Mouse (Mus musculus) large intestine, adult 2 months (tissue): ENCODE measurements around the gene Aldh1a3. TPM values are rescaled to one million over a fixed set of nuclear protein-coding genes. Genes with fewer than 3 reads are reported as not detected.

ENCODE experiments used
- DNase-seq: peaks from one replicate; pipeline ENCODE4 v3.0.0-alpha.2; 2012; ENCODE audit warnings: low read depth, low spot score
- WGBS: fragments of 180-500 bp; shearing (Covaris S2); methylation state at CpG from one replicate; pipeline ENCODE4 v1.1.7; 2018; 5-methylcytosine and 5-hydroxymethylcytosine counted together
- polyA plus RNA-seq: library from polyadenylated mRNA; depleted of rRNA; stranded (reverse); fragments of >200 nt; gene quantifications from 2 replicates; pipeline ENCODE4 v1.2.3, GENCODE M21; 2012

Gene Aldh1a3
- polyA plus RNA-seq, 1 experiment, result 7.0 TPM

- DNase-seq, result no peak
- WGBS, result 8% methylated on average over 5 of the region's 5 CpGs
Observed at GRCm38 (mm10) chr7:66384213-66384612, 43.1 kb downstream of the Aldh1a3 start.

GRCm38 (mm10) chr7:66376560-66376959, 50.8 kb downstream of the Aldh1a3 start:
- WGBS, result 70% methylated on average over 10 of the region's 10 CpGs
- no peak for DNase-seq

- no peak for DNase-seq
- WGBS, result 71% methylated on average over 4 of the region's 4 CpGs
Observed at GRCm38 (mm10) chr7:66375736-66376135, 51.6 kb downstream of the Aldh1a3 start.

- no peak for DNase-seq
- 84% methylated on average over 3 of the region's 3 CpGs for WGBS
Observed at GRCm38 (mm10) chr7:66373391-66373790, 53.9 kb downstream of the Aldh1a3 start.

GRCm38 (mm10) chr7:66370970-66371369, 56.3 kb downstream of the Aldh1a3 start:
- whole genome bisulfite sequencing, result 72% methylated on average over 6 of the region's 6 CpGs
- DNase-seq, result no peak

GRCm38 (mm10) chr7:66369934-66370445, 57.3 kb downstream of the Aldh1a3 start:
- 74% methylated on average over 5 of the region's 5 CpGs for WGBS
- DNase-seq, result no peak

GRCm38 (mm10) chr7:66369071-66369933, 58.0 kb downstream of the Aldh1a3 start:
- WGBS, result 67% methylated on average over 5 of the region's 5 CpGs
- DNase-seq, result no peak

- DNase-seq, result no peak
- WGBS, result 62% methylated on average over 2 of the region's 2 CpGs
Observed at GRCm38 (mm10) chr7:66365904-66366303, 61.4 kb downstream of the Aldh1a3 start, which contains the start of gene Gm10974. Gm10974 (plus strand) TSS chr7:66365905.

GRCm38 (mm10) chr7:66365411-66365810, 61.9 kb downstream of the Aldh1a3 start:
- 33% methylated on average over 2 of the region's 2 CpGs for WGBS

GRCm38 (mm10) chr7:66364491-66364890, 62.8 kb downstream of the Aldh1a3 start:
- no peak for DNase-seq
- WGBS, result 96% methylated on average over 11 of the region's 11 CpGs

More at GRCm38 (mm10) chr7:66365411-66365810, 61.9 kb downstream of the Aldh1a3 start:
- no peak for DNase-seq

GRCm38 (mm10) chr7:66359044-66359443, 68.3 kb downstream of the Aldh1a3 start:
- no peak for DNase-seq
- 74% methylated on average over 4 of the region's 4 CpGs for WGBS

- 95% methylated on average over 3 of the region's 3 CpGs for WGBS
- DNase-seq, result no peak
Observed at GRCm38 (mm10) chr7:66358461-66358860, 68.9 kb downstream of the Aldh1a3 start.

GRCm38 (mm10) chr7:66355791-66356522, 71.4 kb downstream of the Aldh1a3 start:
- no peak for DNase-seq
- WGBS, result 73% methylated on average over 8 of the region's 8 CpGs

GRCm38 (mm10) chr7:66354911-66355310, 72.4 kb downstream of the Aldh1a3 start:
- DNase-seq, result no peak
- 87% methylated on average over 3 of the region's 3 CpGs for WGBS

GRCm38 (mm10) chr7:66351074-66351473, 76.2 kb downstream of the Aldh1a3 start:
- DNase-seq, result no peak
- 57% methylated on average over 4 of the region's 4 CpGs for WGBS

GRCm38 (mm10) chr7:66349670-66350069, 77.6 kb downstream of the Aldh1a3 start:
- DNase-seq, result no peak
- WGBS, result 71% methylated on average over 11 of the region's 11 CpGs

GRCm38 (mm10) chr7:66348588-66348987, 78.7 kb downstream of the Aldh1a3 start:
- DNase-seq, result no peak
- 81% methylated on average over 10 of the region's 10 CpGs for WGBS

- no peak for DNase-seq
- WGBS, result 75% methylated on average over 9 of the region's 9 CpGs
Observed at GRCm38 (mm10) chr7:66346959-66347663, 80.2 kb downstream of the Aldh1a3 start.

GRCm38 (mm10) chr7:66343307-66343706, 84.0 kb downstream of the Aldh1a3 start:
- 49% methylated on average over 5 of the region's 5 CpGs for WGBS

GRCm38 (mm10) chr7:66342831-66343230, 84.5 kb downstream of the Aldh1a3 start:
- no peak for DNase-seq
- WGBS, result 77% methylated on average over 6 of the region's 6 CpGs

More at GRCm38 (mm10) chr7:66343307-66343706, 84.0 kb downstream of the Aldh1a3 start:
- DNase-seq, result no peak
